ENCODE assay signal across 8 mouse cellular contexts in the genomic region with DNA sequence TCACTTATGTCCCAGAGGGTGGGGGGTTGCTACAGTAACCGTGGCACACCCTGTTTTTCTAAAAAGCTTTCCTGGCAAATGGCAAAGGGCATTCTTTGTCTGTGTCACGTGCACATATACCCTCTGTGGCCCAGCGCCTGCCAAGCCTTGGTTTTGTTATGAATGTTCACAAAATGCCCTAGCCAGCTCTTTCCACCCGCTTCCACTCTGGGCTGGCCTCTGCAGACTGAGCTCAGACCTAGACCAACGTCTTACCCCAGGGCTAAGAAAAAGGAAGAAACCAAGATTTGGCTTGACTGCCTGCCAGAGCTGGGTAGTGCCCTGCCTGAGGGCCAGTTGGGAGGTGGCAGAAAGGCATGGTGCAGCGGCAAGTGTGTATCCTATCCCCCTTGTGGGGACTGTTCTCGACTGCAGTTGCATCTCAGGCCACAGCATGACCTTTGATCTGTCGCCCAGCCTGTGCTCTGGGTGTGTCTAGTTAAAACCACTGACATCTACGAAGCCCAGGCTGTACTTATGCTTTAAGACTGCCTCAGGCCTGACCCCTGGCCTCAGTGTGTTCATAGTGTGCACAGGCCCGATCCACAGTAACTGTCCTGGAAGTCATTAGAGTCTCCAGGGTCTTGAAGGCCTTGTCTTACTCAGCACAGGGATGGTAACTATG. TPM values are rescaled to one million over a fixed set of nuclear protein-coding genes. Genes with fewer than 3 reads are reported as not detected.
A peak's percentile ranks its signal among the peaks of the same experiment; 100 is the strongest.
DNase-seq lines count a peak whose midpoint lies in the region; ATAC-seq and TF ChIP-seq lines count a peak whose summit lies in the region.

No protein-coding gene starts in this region.

- H3K79me2 ChIP-seq in myocyte (ENCODE audit: control insufficient read depth, insufficient read depth), result no peaks in the 10 kb centered on the region

- H3K4me3 ChIP-seq in midbrain, embryonic 10.5 days, result no peak overlapping the region
- H3K4me3 ChIP-seq in midbrain, embryonic 11.5 days (ENCODE audit: low read depth, low read length), result no peak overlapping the region
- no peak overlapping the region for H3K4me3 ChIP-seq in hindbrain, embryonic 11.5 days (ENCODE audit: low read depth, low read length)
- H3K4me3 ChIP-seq in myocyte, result no peak overlapping the region

- H3K36me3 ChIP-seq in midbrain, embryonic 10.5 days, result peaks cover 90% of the 10 kb centered on the region
- H3K36me3 ChIP-seq in midbrain, embryonic 11.5 days (ENCODE audit: control insufficient read depth, insufficient read depth, low read length), result peaks cover 19% of the 10 kb centered on the region
- H3K36me3 ChIP-seq in hindbrain, embryonic 11.5 days (ENCODE audit: control insufficient read depth, insufficient read depth, low read length), result 0 out of 2 replicates have a peak, but pooled peaks cover 6% of the 10 kb centered on the region
- peaks cover 9% of the 10 kb centered on the region for H3K36me3 ChIP-seq in myocyte (ENCODE audit: control insufficient read depth, insufficient read depth)

- no peak overlapping the region for H3K4me2 ChIP-seq in midbrain, embryonic 11.5 days
- H3K4me2 ChIP-seq in hindbrain, embryonic 11.5 days (replicated peaks; ENCODE audit: low read depth, low read length), result no peak overlapping the region
- H3K4me2 ChIP-seq in myocyte (ENCODE audit: low read depth), result peak overlapping the region; percentile 66

- H3K4me1 ChIP-seq in midbrain, embryonic 10.5 days, result peaks cover 31% of the 10 kb centered on the region
- H3K4me1 ChIP-seq in midbrain, embryonic 11.5 days (ENCODE audit: control insufficient read depth, insufficient read depth, low read length), result peaks cover 10% of the 10 kb centered on the region
- H3K4me1 ChIP-seq in hindbrain, embryonic 11.5 days (replicated peaks; ENCODE audit: control insufficient read depth, insufficient read depth, low read length), result peaks cover 10% of the 10 kb centered on the region

- no peak for ATAC-seq in midbrain, embryonic 11.5 days (ENCODE audit: low FRiP score)
- ATAC-seq in hindbrain, embryonic 11.5 days (ENCODE audit: low FRiP score), result no peak

- no peaks in the 10 kb centered on the region for H3K9me3 ChIP-seq in midbrain, embryonic 10.5 days (replicated peaks)
- H3K9me3 ChIP-seq in midbrain, embryonic 11.5 days (ENCODE audit: control insufficient read depth, low read length), result no peaks in the 10 kb centered on the region
- H3K9me3 ChIP-seq in hindbrain, embryonic 11.5 days (ENCODE audit: control insufficient read depth, low read length), result no peaks in the 10 kb centered on the region

- TF ChIP-seq POLR2A in myocyte (IDR thresholded peaks at IDR 0.05; ENCODE audit: insufficient read length, low read depth), result peak; percentile 31

- peak; percentile 31 to 38 for DNase-seq in cerebellum, postnatal 10 days
- no peak for DNase-seq in cerebellum, adult 11 months
- DNase-seq in midbrain, embryonic 10.5 days (ENCODE audit: low spot score), result no peak
- no peak for DNase-seq in midbrain, embryonic 11.5 days (ENCODE audit: low spot score, missing footprints)
- peak; percentile 19 for DNase-seq in hindbrain, embryonic 11.5 days (ENCODE audit: low spot score)
- DNase-seq in spleen, postnatal 14 days (ENCODE audit: low spot score in 2 of 2), result no peak
- no peak for DNase-seq in thymus, postnatal 0 days (ENCODE audit: low spot score)

- H3K27me3 ChIP-seq in midbrain, embryonic 10.5 days (ENCODE audit: low read depth, poor library complexity, severe bottlenecking), result peaks cover 22% of the 10 kb centered on the region
- H3K27me3 ChIP-seq in midbrain, embryonic 11.5 days (ENCODE audit: control insufficient read depth, insufficient read depth, low read length), result no peaks in the 10 kb centered on the region
- no peaks in the 10 kb centered on the region for H3K27me3 ChIP-seq in hindbrain, embryonic 11.5 days (ENCODE audit: control insufficient read depth, insufficient read depth, low read length)
- H3K27me3 ChIP-seq in myocyte (ENCODE audit: control insufficient read depth, insufficient read depth, insufficient read length), result no peaks in the 10 kb centered on the region

- H3K9ac ChIP-seq in midbrain, embryonic 11.5 days (ENCODE audit: low read length), result no peak overlapping the region
- no peak overlapping the region for H3K9ac ChIP-seq in hindbrain, embryonic 11.5 days (ENCODE audit: low read depth, low read length)

- 75% methylated on average over 10 of the region's 10 CpGs for WGBS in midbrain, embryonic 10.5 days
- WGBS in midbrain, embryonic 11.5 days, result 75% methylated on average over 10 of the region's 10 CpGs
- 55% methylated on average over 10 of the region's 10 CpGs for WGBS in hindbrain, embryonic 11.5 days

- no peak overlapping the region for H3ac ChIP-seq in myocyte (ENCODE audit: control insufficient read depth, insufficient read length)

- 0 out of 2 replicates have a peak overlapping the region, but pooled peaks have one; percentile 28 for H3K27ac ChIP-seq in midbrain, embryonic 10.5 days (replicated peaks)
- H3K27ac ChIP-seq in midbrain, embryonic 11.5 days (ENCODE audit: low read depth, low read length), result no peak overlapping the region
- H3K27ac ChIP-seq in hindbrain, embryonic 11.5 days (ENCODE audit: low read depth, low read length), result 0 out of 2 replicates have a peak overlapping the region, but pooled peaks have one; percentile 45

TF ChIP-seq in myocyte, 11 proteins besides CTCF, POLR2A, EP300 and RAD21:
- TF ChIP-seq E2F4 (IDR thresholded peaks at IDR 0.05; ENCODE audit: insufficient read depth) (no peak), TCF3 (IDR thresholded peaks at IDR 0.05; ENCODE audit: insufficient read length, low read depth) (no peak), SRF (IDR thresholded peaks at IDR 0.05; ENCODE audit: control insufficient read depth, insufficient read length, low read depth) (no peak), USF1 (IDR thresholded peaks at IDR 0.05; ENCODE audit: low read depth) (peak; percentile 81), POLR2AphosphoS2 (IDR thresholded peaks at IDR 0.05; ENCODE audit: insufficient read length, low read depth) (no peak), REST (IDR thresholded peaks at IDR 0.05; ENCODE audit: insufficient read depth, insufficient read length) (no peak), TCF12 (IDR thresholded peaks at IDR 0.05; ENCODE audit: insufficient read depth, poor library complexity, severe bottlenecking) (no peak), MAX (IDR thresholded peaks at IDR 0.05; ENCODE audit: low read depth) (no peak), MYOD1 (IDR thresholded peaks at IDR 0.05; ENCODE audit: control insufficient read depth in 1 of 3, insufficient read length in 2 of 3, low read depth in 2 of 3) (peak in 1 of 3 experiments; percentile 47), CEBPB (IDR thresholded peaks at IDR 0.05; ENCODE audit: insufficient read depth, poor library complexity, severe bottlenecking) (no peak), MYOG (IDR thresholded peaks at IDR 0.05; ENCODE audit: control insufficient read depth in 1 of 3, insufficient read depth in 1 of 3, insufficient read length in 2 of 3, low read depth in 2 of 3) (peak in 1 of 3 experiments; percentile 72)

RNA-seq across cellular contexts. Expression of a gene that starts 19.2 kb away (rescaled TPM):
- polyA plus RNA-seq in midbrain, embryonic 10.5 days (2016; fragmentation: Nextera tagmentation; extraction: Ambion mirVana), result 0.63 and 0.67 TPM in 2 replicates
- polyA plus RNA-seq in midbrain, embryonic 11.5 days (2014; fragmentation: Nextera tagmentation; extraction: Ambion mirVana), result 0.23 and 0.25 TPM in 2 replicates
- 0.36 and 0.82 TPM in 2 replicates for polyA plus RNA-seq in hindbrain, embryonic 11.5 days (2014; fragmentation: Nextera tagmentation; extraction: Ambion mirVana)
- 1.2 TPM for polyA plus RNA-seq in myocyte (2012; fragmentation: generic; extraction: Trizol)
- 7.8 TPM in 2 replicates for polyA plus RNA-seq in thymus, postnatal 0 days (2015; fragmentation: Nextera tagmentation; extraction: Ambion mirVana)

RNA-seq across cellular contexts. Expression of a gene that starts 22.1 kb away (rescaled TPM):
- polyA plus RNA-seq in midbrain, embryonic 10.5 days (2016; fragmentation: Nextera tagmentation; extraction: Ambion mirVana), result 30.6 and 31.8 TPM in 2 replicates
- polyA plus RNA-seq in midbrain, embryonic 11.5 days (2014; fragmentation: Nextera tagmentation; extraction: Ambion mirVana), result 16.1 and 18.4 TPM in 2 replicates
- 16.0 and 19.9 TPM in 2 replicates for polyA plus RNA-seq in hindbrain, embryonic 11.5 days (2014; fragmentation: Nextera tagmentation; extraction: Ambion mirVana)
- 13.1 TPM for polyA plus RNA-seq in myocyte (2012; fragmentation: generic; extraction: Trizol)
- 16.8 and 18.9 TPM in 2 replicates for polyA plus RNA-seq in thymus, postnatal 0 days (2015; fragmentation: Nextera tagmentation; extraction: Ambion mirVana)

RNA-seq across cellular contexts. Expression of a gene that starts 22.2 kb away (rescaled TPM):
- 51.9 and 52.1 TPM in 2 replicates for polyA plus RNA-seq in midbrain, embryonic 10.5 days (2016; fragmentation: Nextera tagmentation; extraction: Ambion mirVana)
- 58.3 and 61.5 TPM in 2 replicates for polyA plus RNA-seq in midbrain, embryonic 11.5 days (2014; fragmentation: Nextera tagmentation; extraction: Ambion mirVana)
- polyA plus RNA-seq in hindbrain, embryonic 11.5 days (2014; fragmentation: Nextera tagmentation; extraction: Ambion mirVana), result 55.8 and 57.1 TPM in 2 replicates
- 84.9 TPM for polyA plus RNA-seq in myocyte (2012; fragmentation: generic; extraction: Trizol)
- 47.2 and 48.8 TPM in 2 replicates for polyA plus RNA-seq in thymus, postnatal 0 days (2015; fragmentation: Nextera tagmentation; extraction: Ambion mirVana)

RNA-seq across cellular contexts. Expression of a gene that starts 43.5 kb away (rescaled TPM):
- polyA plus RNA-seq in midbrain, embryonic 10.5 days (2016; fragmentation: Nextera tagmentation; extraction: Ambion mirVana), result 1.00 and 1.3 TPM in 2 replicates
- polyA plus RNA-seq in midbrain, embryonic 11.5 days (2014; fragmentation: Nextera tagmentation; extraction: Ambion mirVana), result 0.46 TPM in 1 of 2 replicates, not detected in the other
- polyA plus RNA-seq in hindbrain, embryonic 11.5 days (2014; fragmentation: Nextera tagmentation; extraction: Ambion mirVana), result 0.40 and 0.65 TPM in 2 replicates
- 7.8 TPM for polyA plus RNA-seq in myocyte (2012; fragmentation: generic; extraction: Trizol)
- 3.8 and 4.8 TPM in 2 replicates for polyA plus RNA-seq in thymus, postnatal 0 days (2015; fragmentation: Nextera tagmentation; extraction: Ambion mirVana)

RNA-seq across cellular contexts. Expression of a gene that starts 55.6 kb away (rescaled TPM):
- polyA plus RNA-seq in midbrain, embryonic 10.5 days (2016; fragmentation: Nextera tagmentation; extraction: Ambion mirVana), result 1.0 and 1.6 TPM in 2 replicates
- 0.27 and 0.59 TPM in 2 replicates for polyA plus RNA-seq in midbrain, embryonic 11.5 days (2014; fragmentation: Nextera tagmentation; extraction: Ambion mirVana)
- 3.4 and 3.8 TPM in 2 replicates for polyA plus RNA-seq in hindbrain, embryonic 11.5 days (2014; fragmentation: Nextera tagmentation; extraction: Ambion mirVana)
- polyA plus RNA-seq in myocyte (2012; fragmentation: generic; extraction: Trizol), result 49.4 TPM
- 35.4 and 39.8 TPM in 2 replicates for polyA plus RNA-seq in thymus, postnatal 0 days (2015; fragmentation: Nextera tagmentation; extraction: Ambion mirVana)

Comparison
In these comparisons a context has a peak if more than half of its experiments do, and no peak if none do; other contexts are left out.
1. DNase-seq: peak in cerebellum, postnatal 10 days (2 of 2) and hindbrain, embryonic 11.5 days (single experiment); none in cerebellum, adult 11 months (single experiment), midbrain, embryonic 10.5 days (single experiment), midbrain, embryonic 11.5 days (single experiment), spleen, postnatal 14 days (0 of 2) and thymus, postnatal 0 days (single experiment).